Mouse (Mus musculus): Measurements from ENCODE around the gene Rimbp2.

DNA sequence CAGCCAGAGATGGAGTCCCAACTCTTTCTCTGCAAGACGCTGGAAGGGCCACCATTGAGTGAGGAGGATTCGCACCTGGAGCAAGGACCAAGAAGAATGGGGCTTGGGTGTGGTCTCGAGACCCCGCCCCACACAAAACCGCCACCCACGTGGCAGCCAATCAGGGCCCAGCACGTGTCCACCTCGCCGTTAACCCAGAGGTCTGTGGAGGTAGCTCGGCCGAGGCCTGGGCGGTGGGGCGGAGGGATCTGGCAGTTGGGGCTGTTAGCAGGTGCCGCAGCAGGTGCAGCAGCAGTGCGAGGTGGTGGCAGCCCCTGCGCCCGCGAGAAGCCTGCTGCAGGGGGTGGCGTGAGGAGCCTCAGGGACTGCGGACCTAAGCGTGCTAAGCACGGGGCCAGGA is 217.4 kb downstream of the Rimbp2 start:
- TF ChIP-seq POLR2A (IDR thresholded peaks at IDR 0.05; ENCODE audit: borderline replicate concordance, extremely low read depth, low read depth, low read length) (no peak), CTCF (IDR thresholded peaks at IDR 0.05; ENCODE audit: insufficient read depth, low read length) (no peak)

All from lung, adult 2 months (tissue).